Mouse (Mus musculus): ENCODE measurements around the gene Gm45713.

GRCm38 (mm10) chr7:45147267-45147666 lies 11.2 kb upstream of the Gm45713 start:
- no peak for TF ChIP-seq ZNF384 (IDR thresholded peaks at IDR 0.05; ENCODE audit: low read depth, low read length)
- no peak for TF ChIP-seq ZC3H11A (IDR thresholded peaks at IDR 0.05; ENCODE audit: borderline replicate concordance, low read depth, low read length)

All from ES-E14 (cell line).